Comparison of ENCODE assay signal across 10 mouse cellular contexts in the genomic region with DNA sequence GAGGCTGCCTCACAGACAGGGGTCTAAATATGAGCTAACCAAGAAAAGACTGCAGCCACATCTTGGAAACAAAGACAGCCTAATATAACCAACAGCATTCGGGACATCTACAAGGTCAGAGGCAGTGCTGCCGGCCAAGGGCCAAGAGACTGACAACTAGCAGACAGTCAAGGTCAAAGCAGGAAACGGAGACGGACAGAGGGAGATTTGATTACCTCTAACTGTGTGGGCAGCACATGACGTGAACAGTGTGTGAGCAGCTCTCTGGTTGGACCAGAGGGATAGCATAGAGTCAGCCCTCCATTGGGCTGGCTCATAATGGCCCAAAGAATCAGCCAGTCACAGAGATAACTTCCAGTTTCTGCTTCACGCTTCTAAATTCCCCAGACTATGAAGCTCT.
DNase-seq lines count a peak whose midpoint lies in the region; ATAC-seq lines count a peak whose summit lies in the region.
"Had no signal": no experiment of that assay in that cellular context is flagged by ENCODE, and none has a peak within 500 bp of the region (broad histone marks: within the 10 kb centered on the region; RNA-seq: fewer than 3 reads in every experiment).

No protein-coding gene starts in this region.

- H3K9me3 ChIP-seq in hindbrain, embryonic 13.5 days, result no peaks in the 10 kb centered on the region
- no peaks in the 10 kb centered on the region for H3K9me3 ChIP-seq in hindbrain, embryonic 12.5 days (replicated peaks)
- H3K9me3 ChIP-seq in forebrain, embryonic 13.5 days (replicated peaks), result no peaks in the 10 kb centered on the region
- H3K9me3 ChIP-seq: liver, embryonic 13.5 days; neural tube, embryonic 13.5 days had no signal

- H3K4me1 ChIP-seq in hindbrain, embryonic 13.5 days (replicated peaks), result peaks cover 30% of the 10 kb centered on the region
- H3K4me1 ChIP-seq in hindbrain, embryonic 12.5 days, result peaks cover 23% of the 10 kb centered on the region
- H3K4me1 ChIP-seq in forebrain, embryonic 13.5 days, result peaks cover 39% of the 10 kb centered on the region
- H3K4me1 ChIP-seq: liver, embryonic 13.5 days had no signal

- intact Hi-C loops in heart, postnatal 25 days (cut with DNase I), result loop anchor here (10.0 kb wide), 1 partner anchor 405 kb away; no protein-coding TSS in a partner anchor

- H3K9ac ChIP-seq in hindbrain, embryonic 13.5 days, result no peak overlapping the region
- no peak overlapping the region for H3K9ac ChIP-seq in hindbrain, embryonic 12.5 days
- no peak overlapping the region for H3K9ac ChIP-seq in forebrain, embryonic 13.5 days
- H3K9ac ChIP-seq: liver, embryonic 13.5 days; neural tube, embryonic 13.5 days had no signal

- 65% methylated on average over 6 of the region's 6 CpGs for WGBS in hindbrain, embryonic 13.5 days
- WGBS in hindbrain, embryonic 12.5 days, result 50% methylated on average over 6 of the region's 6 CpGs
- 75% methylated on average over 6 of the region's 6 CpGs for WGBS in forebrain, embryonic 13.5 days

- no peak for ATAC-seq in hindbrain, embryonic 13.5 days (ENCODE audit: low FRiP score)
- no peak for ATAC-seq in hindbrain, embryonic 12.5 days (ENCODE audit: low FRiP score)
- no peak for ATAC-seq in forebrain, embryonic 13.5 days

- H3K36me3 ChIP-seq in hindbrain, embryonic 13.5 days, result no peaks in the 10 kb centered on the region
- no peaks in the 10 kb centered on the region for H3K36me3 ChIP-seq in hindbrain, embryonic 12.5 days
- no peaks in the 10 kb centered on the region for H3K36me3 ChIP-seq in forebrain, embryonic 13.5 days (ENCODE audit: poor library complexity, severe bottlenecking)
- H3K36me3 ChIP-seq: liver, embryonic 13.5 days; neural tube, embryonic 13.5 days had no signal

- no peaks in the 10 kb centered on the region for H3K27me3 ChIP-seq in hindbrain, embryonic 13.5 days
- no peaks in the 10 kb centered on the region for H3K27me3 ChIP-seq in hindbrain, embryonic 12.5 days
- H3K27me3 ChIP-seq in forebrain, embryonic 13.5 days, result no peaks in the 10 kb centered on the region
- H3K27me3 ChIP-seq: liver, embryonic 13.5 days; neural tube, embryonic 13.5 days had no signal

- DNase-seq in R1 (ENCODE audit: low read depth, low spot score), result peak; percentile 21
- peak; percentile 27 for DNase-seq in heart, postnatal 25 days (ENCODE audit: low spot score)
- no peak for DNase-seq in left cerebral cortex, adult 8-10 months (ENCODE audit: low spot score in 2 of 2)
- no peak for DNase-seq in cerebellum, postnatal 4 days (ENCODE audit: low spot score in 2 of 2)
- no peak for DNase-seq in spleen, postnatal 4 days (ENCODE audit: low spot score in 2 of 2)
- DNase-seq: liver, embryonic 13.5 days had no signal

- no peak overlapping the region for H3K4me2 ChIP-seq in hindbrain, embryonic 13.5 days
- no peak overlapping the region for H3K4me2 ChIP-seq in hindbrain, embryonic 12.5 days (replicated peaks)
- no peak overlapping the region for H3K4me2 ChIP-seq in forebrain, embryonic 13.5 days
- H3K4me2 ChIP-seq: liver, embryonic 13.5 days; neural tube, embryonic 13.5 days had no signal

- H3K27ac ChIP-seq in hindbrain, embryonic 13.5 days, result peak overlapping the region; percentile 3; the same call in 1 of the 2 replicates
- no peak overlapping the region for H3K27ac ChIP-seq in hindbrain, embryonic 12.5 days
- 0 out of 2 replicates have a peak overlapping the region, but pooled peaks have one; percentile 25 for H3K27ac ChIP-seq in forebrain, embryonic 13.5 days
- H3K27ac ChIP-seq: liver, embryonic 13.5 days; neural tube, embryonic 13.5 days had no signal

- no peak overlapping the region for H3K4me3 ChIP-seq in hindbrain, embryonic 13.5 days
- no peak overlapping the region for H3K4me3 ChIP-seq in hindbrain, embryonic 12.5 days
- no peak overlapping the region for H3K4me3 ChIP-seq in forebrain, embryonic 13.5 days
- H3K4me3 ChIP-seq: liver, embryonic 13.5 days; neural tube, embryonic 13.5 days had no signal

Comparison
In these comparisons a context has a peak if more than half of its experiments do, and no peak if none do; other contexts are left out.
1. DNase-seq: peak in R1 (single experiment) and heart, postnatal 25 days (single experiment); none in left cerebral cortex, adult 8-10 months (0 of 2), cerebellum, postnatal 4 days (0 of 2) and spleen, postnatal 4 days (0 of 2).